Mouse (Mus musculus): ENCODE data around the gene Gm20388.

DNA sequence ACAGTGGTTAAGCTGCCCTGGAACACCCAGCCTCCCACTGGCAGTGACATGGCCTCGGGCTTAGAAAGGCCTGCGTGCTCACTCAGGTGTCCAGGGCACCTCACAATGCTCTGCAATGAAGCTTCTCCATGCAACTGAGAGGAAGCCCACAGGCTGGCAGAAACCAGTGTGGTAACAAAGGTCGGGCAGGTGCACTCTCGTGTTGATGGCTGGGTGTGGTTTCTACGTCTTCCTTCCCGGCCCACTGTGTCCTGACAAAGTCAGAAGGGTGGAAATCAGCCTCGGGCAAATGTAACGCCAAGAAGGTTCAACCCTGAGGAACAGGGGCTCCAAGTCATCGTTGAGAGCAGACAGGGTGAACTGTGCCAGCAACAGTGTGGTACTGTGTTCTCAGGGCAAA lies 1084.8 kb downstream of the Gm20388 start:
- TF ChIP-seq GATA1 (IDR thresholded peaks at IDR 0.05; ENCODE audit: low read length) (no peak), TAL1 (IDR thresholded peaks at IDR 0.05; ENCODE audit: low read length) (no peak)

Measured in erythroblast, embryonic 14.5 days (primary cell).